Mouse (Mus musculus): Measurements from ENCODE around the gene Atp11b.

Atp11b gene

DNA sequence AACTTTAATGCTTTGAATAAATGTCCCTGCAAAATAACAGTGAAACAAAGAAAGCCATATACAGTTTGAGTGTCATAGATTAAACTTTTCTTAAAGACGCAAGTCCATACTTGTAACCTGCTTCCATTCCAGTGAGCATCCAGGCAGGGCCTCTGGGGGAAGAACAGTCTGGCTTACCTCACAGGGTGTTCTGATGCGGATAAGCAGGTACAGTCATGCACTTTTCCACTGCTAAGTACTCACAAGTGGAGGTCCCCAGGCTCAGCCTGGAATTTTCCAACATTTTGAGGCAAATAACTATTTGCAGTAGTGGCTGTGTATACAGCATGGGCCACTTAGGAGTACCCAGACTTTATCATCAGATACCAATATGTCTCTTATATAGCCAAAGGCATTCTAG lies 144.0 kb downstream of the Atp11b start:
- peaks cover 3% of the 10 kb centered on the region; the same call in 1 of the 2 replicates for H3K36me3 ChIP-seq (ENCODE audit: control insufficient read depth, insufficient read depth, low read length, poor library complexity, severe bottlenecking)
- H3K27me3 ChIP-seq (ENCODE audit: control insufficient read depth, insufficient read depth, low read length, poor library complexity, severe bottlenecking), result no peaks in the 10 kb centered on the region
- DNase-seq (ENCODE audit: low read depth, low spot score), result no peak

DNA sequence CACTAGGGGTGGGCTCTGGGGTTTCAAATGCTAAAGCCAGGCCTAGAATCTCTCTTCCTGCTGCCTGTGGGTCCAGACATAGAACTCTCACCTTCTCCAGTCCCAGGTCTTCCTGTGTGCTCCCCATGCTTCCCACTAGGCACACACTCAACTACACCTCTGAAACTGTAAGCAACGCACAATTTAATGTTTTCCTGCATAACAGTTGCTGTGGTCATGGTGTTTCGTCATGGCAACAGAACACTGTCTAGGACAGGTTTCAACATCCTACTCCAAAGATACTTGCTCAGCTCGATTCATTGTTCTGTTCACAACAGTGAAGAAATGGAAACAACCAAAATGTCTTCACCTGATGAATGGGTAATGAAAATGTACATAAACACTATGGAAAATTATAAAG lies 145.2 kb downstream of the Atp11b start:
- Histone ChIP-seq H3K27me3 (ENCODE audit: control insufficient read depth, insufficient read depth, low read length, poor library complexity, severe bottlenecking) (no peaks in the 10 kb centered on the region), H3K36me3 (ENCODE audit: control insufficient read depth, insufficient read depth, low read length, poor library complexity, severe bottlenecking) (peaks cover 3% of the 10 kb centered on the region; the same call in 1 of the 2 replicates)
- no peak for DNase-seq (ENCODE audit: low read depth, low spot score)

DNA sequence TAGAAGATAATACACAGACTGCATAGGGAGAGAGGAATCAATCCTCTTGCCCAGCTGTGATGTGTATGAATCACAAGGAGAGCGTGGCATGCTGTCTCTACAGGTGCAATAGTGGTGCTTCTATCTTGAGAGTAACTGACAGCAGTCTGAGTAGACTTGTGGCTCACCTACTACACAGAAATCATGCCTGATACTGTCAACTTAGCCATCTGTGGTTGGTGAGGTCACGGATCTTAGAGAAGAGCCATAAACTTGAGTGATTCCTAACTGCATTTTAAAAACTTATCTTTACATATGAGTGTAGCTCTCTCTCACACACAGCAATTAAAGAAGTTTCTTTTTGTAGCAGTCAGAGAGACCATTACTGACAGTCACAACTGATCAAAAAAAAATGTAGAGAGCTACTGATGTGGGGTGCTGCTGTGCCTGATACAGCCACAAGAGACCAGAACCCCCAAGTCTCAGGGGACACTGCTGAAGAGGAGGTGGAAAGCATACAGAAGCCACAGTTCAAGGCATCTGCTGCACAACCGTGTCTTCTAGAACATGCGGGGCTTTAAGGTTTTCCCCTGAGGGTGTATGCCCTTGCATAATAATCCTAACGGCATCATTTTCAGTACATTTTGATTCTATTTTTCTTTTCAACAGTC lies 146.8 kb downstream of the Atp11b start:
- Histone ChIP-seq H3K36me3 (ENCODE audit: control insufficient read depth, insufficient read depth, low read length, poor library complexity, severe bottlenecking) (peaks cover 3% of the 10 kb centered on the region; the same call in 1 of the 2 replicates), H3K27me3 (ENCODE audit: control insufficient read depth, insufficient read depth, low read length, poor library complexity, severe bottlenecking) (no peaks in the 10 kb centered on the region)
- DNase-seq (ENCODE audit: low read depth, low spot score), result peak; percentile 83

Data from splenic B cell, adult 2 months (primary cell).